Mouse (Mus musculus) spleen, postnatal 0 days (tissue): Measurements from ENCODE around the gene Gm773. TPM values are rescaled to one million over a fixed set of nuclear protein-coding genes. Genes with fewer than 3 reads are reported as not detected.

Source experiments
- polyA plus RNA-seq: library from polyadenylated mRNA; unstranded; fragments of >200 nt; fragmentation: Nextera tagmentation; extraction: Ambion mirVana; gene quantifications from 2 replicates; pipeline ENCODE4 v1.2.1, GENCODE M21; 2015

Gene Gm773
- polyA plus RNA-seq, result not detected in 2 replicates

GRCm38 (mm10) chrX:56212771-56213170 is at the start of gene Gm773:
Gm773 (minus strand) TSS chrX:56212881.

Other genes with a start within 250 kb of the Gm773 start
- gene 3830403N18Rik, start 76.3 kb downstream of the Gm773 start, polyA plus RNA-seq, result 0.78 and 3.2 TPM in 2 replicates
- gene Zfp449, start 133.5 kb upstream of the Gm773 start, polyA plus RNA-seq, result 1.1 and 1.3 TPM in 2 replicates
- 0.35 and 0.57 TPM in 2 replicates for gene Smim10l2a, start 161.7 kb upstream of the Gm773 start, polyA plus RNA-seq
- gene Gm2174, start 235.1 kb upstream of the Gm773 start, polyA plus RNA-seq, result 0.85 and 2.1 TPM in 2 replicates
- 39.0 and 39.4 TPM in 2 replicates for gene Ints6l, start 242.0 kb upstream of the Gm773 start, polyA plus RNA-seq